Mouse (Mus musculus) testis, adult 2 months (tissue): ENCODE results near the gene Cmss1.

ENCODE experiments used
- CTCF ChIP-seq: fragments of 200-500 bp; IDR thresholded peaks from 2 replicates; pipeline ENCODE4 v1.5.1; 2012; ENCODE audit warnings: low read depth, mild to moderate bottlenecking, inconsistent platforms, low read length, moderate library complexity; ENCODE audit not compliant: control insufficient read depth, insufficient read depth, insufficient replicate concordance
- POLR2A ChIP-seq: fragments of 200-500 bp; IDR thresholded peaks from 2 replicates; pipeline ENCODE4 v1.6.1; 2012; ENCODE audit warnings: low read depth, mild to moderate bottlenecking, inconsistent platforms, low read length, moderate library complexity; ENCODE audit not compliant: control insufficient read depth

- TF ChIP-seq POLR2A = no peak
- no peak for TF ChIP-seq CTCF
Observed at GRCm38 (mm10) chr16:57366141-57366540, 240.5 kb downstream of the Cmss1 start.
